Mouse (Mus musculus): Measurements from ENCODE around the gene Fbxo5.

The Fbxo5 gene

GRCm38 (mm10) chr10:5805243-5805730 is at the start of gene Fbxo5:
Gene Fbxo5, minus strand, starts transcription at chr10:5805600.
- peak; percentile 98 to 100 for DNase-seq

GRCm38 (mm10) chr10:5853290-5853868 is 48.0 kb upstream of the Fbxo5 start:
- no peak for DNase-seq

DNA sequence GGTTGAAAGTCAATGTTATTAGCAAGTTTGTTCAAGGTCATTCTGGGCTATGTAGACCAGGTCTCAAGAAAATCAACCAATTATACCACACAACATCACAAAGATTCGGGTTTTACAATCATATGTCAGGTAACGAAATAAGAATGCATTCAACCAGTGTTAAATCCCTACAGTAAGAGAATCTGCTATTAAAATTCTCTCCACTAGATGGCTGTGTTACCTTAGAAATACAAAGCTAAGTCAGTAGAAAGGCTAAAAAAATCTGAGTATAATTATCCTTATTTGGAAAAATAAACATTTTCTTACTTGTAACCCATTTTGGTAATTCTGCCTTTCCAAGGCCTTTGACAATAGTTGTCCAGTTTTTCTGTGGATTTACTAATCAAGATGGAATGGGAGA is 41.5 kb upstream of the Fbxo5 start:
- no peak for DNase-seq

DNA sequence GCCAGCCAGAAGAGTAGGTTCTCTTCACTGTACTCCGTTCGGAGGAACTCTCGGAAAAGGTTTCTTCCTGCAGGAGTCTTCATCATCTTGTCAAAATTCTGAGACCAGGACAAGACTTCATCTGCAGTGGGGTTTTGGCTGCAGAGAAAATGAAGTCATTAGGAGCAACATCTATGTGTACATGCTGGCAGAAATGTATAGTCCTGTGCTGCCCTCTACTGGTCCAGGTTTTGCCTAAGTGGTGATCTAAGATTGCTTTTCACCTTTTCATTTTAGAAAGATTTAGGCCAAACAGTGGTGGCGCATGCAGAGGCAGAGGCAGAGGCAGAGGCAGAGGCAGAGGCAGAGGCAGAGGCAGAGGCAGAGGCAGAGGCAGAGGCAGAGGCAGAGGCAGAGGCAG is 36.0 kb upstream of the Fbxo5 start:
- peak; percentile 23 to 69 for DNase-seq

DNA sequence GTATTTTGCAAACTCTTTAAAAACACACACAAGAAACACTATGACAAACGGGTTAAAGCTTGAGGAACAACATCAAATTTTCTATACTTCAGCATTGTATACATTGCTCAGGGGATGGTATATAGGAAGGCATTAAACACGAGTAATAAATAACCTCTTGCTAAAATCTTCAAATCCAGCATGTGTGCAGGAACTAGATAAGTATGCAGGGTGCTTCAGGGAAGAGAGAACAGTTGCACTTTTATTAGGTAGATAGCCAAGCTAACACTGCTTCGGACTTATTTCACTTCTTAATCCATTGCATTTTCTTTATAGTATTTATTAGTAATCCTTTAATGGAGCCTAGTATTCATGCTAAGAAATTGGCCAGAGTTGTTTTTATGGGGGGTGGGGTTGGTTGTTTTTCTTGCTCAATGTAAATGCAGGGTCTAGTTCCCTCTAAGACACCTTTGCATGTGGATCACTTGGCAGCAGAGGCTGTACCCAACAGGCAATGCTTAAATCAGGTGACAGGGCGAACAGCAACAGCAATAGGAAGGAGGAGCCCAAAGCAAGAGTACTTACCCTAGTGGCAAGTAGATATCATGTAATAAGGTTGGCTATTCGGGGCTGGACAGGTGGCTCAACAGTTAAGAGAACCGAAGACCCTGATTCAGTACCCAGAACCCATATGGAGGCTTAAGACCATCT is 21.1 kb upstream of the Fbxo5 start:
- DNase-seq, result no peak

DNA sequence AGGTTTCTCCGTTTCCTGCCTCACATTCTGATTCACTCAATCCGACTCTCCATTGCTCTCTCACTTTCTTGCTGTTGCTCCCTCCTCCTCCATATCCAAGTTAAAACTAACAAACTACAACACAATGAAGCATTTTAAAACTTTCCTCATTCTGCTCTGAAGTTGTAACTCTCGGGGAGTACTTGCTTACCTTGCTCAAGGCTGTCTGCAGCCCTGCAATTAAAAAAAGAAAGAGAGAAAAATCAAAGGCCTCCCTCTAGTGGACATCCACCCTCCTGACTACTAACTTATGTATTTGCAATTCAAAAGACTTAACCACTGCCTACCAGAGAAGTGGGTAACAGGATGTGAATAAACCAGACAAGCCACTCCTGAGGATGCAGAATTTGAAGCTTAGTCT is 19.4 kb upstream of the Fbxo5 start:
- peak; percentile 27 to 55 for DNase-seq

GRCm38 (mm10) chr10:5823740-5824491 is 18.5 kb upstream of the Fbxo5 start, which contains the start of gene Mtrf1l:
Gene Mtrf1l, minus strand, starts transcription at chr10:5823910.
- DNase-seq, result peak; percentile 95 to 97

DNA sequence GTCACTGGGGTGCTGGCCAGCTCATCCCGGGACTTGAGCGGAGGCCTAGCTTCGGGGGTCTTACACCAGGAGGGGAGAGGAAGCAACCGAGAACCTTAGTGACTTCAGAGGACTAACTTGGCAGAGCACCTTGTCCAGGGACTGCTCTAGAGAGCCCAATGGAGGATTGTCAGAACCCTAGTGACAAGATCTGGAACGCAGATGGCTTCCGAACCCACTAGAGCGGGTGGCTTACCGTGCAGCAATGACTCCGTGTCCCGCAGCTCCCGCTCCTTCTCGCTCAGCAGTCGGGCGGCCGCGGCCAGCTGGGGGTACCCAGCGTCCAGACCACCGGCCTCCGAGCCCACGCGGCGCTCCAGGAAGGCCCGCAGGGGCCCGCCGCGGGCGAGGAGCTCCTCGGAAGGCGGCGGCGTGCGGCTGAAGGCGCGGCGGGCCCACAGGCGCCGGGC is 17.9 kb upstream of the Fbxo5 start:
- DNase-seq, result no peak

- DNase-seq, result no peak
Measured at GRCm38 (mm10) chr10:5818772-5819171, 13.4 kb upstream of the Fbxo5 start.

DNA sequence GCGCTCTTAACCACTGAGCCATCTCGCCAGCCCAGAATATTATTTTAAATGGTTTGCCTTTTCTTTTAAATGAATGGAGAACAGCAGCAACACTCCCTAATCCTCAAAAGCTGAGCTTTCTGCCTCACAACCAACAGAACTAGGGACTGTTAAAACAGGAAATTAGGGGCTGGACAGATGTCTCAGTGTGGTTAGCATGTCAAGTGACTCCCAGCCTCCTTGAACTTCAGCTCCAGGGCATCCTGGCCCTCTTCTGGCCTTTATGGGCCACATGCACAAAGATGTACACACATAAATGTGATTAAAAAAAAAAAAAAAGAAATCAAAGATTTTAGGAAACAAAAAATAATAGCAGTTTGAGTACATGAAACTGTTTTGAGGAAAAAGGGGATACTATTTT is 10.6 kb upstream of the Fbxo5 start:
- no peak for DNase-seq

DNA sequence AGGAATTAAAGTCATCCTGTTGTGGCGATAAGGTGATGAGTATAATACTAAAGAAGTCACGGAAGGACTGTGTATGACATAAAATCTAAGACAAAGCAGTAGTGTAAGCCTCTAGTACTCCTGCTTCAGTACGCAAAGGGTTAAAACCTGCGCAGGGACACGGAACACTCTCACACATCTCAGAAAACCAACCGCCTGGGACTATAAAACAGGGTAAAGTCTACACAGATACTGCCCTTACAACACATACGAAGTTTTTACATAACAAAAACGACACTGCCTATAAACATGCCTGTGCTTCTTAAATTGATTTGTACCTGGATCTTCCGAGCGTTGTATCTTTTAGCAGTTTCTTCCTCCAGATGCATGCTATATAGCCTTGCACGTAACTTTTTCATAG is 8.3 kb upstream of the Fbxo5 start:
- DNase-seq, result no peak

GRCm38 (mm10) chr10:5807683-5808082 is 2.3 kb upstream of the Fbxo5 start:
- no peak for DNase-seq

- DNase-seq, result no peak
Measured at GRCm38 (mm10) chr10:5806996-5807395, 1.6 kb upstream of the Fbxo5 start.

GRCm38 (mm10) chr10:5806416-5806815 is 1.0 kb upstream of the Fbxo5 start:
- DNase-seq, result no peak

DNA sequence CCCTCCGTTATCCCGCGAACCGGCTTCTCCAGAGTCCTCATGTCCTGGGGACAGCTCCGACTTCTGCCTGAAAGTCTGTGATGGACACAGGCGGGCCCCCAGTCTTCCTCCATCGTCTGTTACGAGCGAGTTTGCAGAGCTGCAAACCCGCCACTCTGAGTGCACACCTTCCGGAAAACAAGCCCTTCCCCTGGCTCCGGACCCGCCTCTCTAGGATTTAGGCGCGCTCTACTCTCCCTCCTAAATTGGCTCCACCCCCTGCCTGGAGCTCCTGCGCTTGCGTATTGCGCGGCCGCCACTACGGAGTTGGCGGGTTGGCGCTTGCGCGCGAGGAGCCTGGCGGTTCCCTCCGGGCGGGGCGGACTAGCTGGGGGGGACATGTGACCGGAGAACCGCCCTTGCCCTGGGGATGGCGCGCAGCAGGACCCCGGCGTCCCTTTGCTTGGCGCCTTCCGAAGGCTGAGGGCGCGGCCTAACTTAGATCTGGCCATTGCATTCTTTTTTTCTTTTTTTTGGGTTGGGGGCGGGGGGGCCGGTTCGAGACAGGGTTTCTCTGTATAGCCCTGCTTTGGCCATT is 419 bp upstream of the Fbxo5 start:
- DNase-seq, result peak; percentile 94 to 98

- peak in 1 of 2 experiments; percentile 23 for DNase-seq
Measured at GRCm38 (mm10) chr10:5804691-5805156, 676 bp downstream of the Fbxo5 start.

DNA sequence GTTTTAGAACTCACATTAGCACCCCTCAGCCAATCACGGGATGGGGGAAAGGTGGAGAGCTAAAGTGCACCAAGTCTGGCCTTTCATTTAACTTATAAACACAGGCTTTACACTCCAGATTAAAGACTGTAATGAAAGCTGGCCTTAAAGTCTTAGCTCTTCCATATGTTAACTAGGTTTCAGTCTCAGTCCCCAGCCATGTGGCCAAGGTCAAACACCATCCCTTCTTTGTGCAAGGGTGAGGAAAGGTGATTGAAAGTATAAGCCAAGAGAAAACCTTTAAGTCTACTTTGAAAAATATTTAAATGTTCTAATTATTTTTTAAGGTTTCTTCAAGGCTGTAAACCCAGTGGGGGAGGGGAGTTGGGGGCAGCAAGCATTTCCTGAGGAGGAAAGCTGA is 1.7 kb downstream of the Fbxo5 start:
- DNase-seq, result no peak

- no peak for DNase-seq
Measured at GRCm38 (mm10) chr10:5802866-5803265, 2.5 kb downstream of the Fbxo5 start.

DNA sequence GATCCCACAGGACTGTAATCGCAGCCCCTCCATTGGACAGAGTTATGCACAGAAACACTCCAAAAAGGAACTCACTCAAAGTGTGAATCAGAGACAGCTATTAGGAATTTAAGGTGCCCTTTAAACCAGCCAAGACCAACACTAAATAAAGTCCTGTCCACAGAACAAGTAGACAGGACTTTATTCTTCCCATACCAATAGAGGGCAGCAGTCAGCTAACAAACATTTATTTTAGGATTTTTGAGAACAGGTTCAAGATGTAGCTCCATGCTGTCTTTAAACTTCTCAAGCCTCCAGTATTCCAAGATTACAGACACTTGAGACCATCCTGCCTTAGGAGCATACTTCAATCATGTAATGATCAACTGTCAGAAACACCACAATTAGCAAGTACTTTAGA is 4.9 kb downstream of the Fbxo5 start:
- no peak for DNase-seq

DNA sequence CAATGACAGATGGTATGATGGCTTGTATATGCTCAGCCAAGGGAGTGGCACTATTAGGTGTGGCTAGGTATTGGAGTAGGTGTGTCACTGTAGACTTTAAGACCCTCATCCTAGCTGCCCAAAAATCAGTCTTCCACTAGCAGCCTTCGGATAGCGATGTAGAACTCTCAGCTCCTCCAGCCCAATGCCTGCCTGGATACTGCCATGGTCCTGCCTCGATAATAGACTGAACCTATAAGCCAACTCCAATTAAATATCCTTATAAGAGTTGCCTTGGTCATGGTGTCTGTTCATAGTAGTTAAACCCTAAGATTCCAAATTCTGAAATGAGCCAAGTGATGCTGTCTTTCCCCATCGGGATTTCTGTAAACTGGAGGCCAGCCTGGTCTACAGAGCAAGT is 7.3 kb downstream of the Fbxo5 start:
- DNase-seq, result no peak

- peak; percentile 62 to 82 for DNase-seq
Measured at GRCm38 (mm10) chr10:5790657-5791056, 14.7 kb downstream of the Fbxo5 start.

DNA sequence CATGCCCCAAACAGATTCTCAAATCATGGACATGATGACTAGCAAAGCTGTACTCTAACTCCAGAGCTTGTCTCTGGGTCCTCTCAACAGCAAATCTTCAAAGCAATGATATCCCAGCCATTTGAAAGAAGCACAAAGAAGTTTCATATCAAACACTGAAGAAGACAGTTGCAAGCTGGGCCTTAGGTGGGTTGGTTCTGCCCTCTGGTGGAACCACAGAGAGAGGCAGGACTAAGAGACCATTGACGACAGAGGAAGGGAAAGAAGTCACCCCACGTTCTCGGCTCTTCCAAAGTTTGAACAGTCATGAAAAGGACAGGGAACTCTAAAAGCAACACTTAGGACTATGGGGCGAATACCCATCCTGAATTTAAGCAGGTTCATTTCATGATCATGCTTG is 18.5 kb downstream of the Fbxo5 start:
- DNase-seq, result peak in 1 of 2 experiments; percentile 31
